Mouse (Mus musculus): ENCODE data around the gene Coq8b. TPM values are rescaled to one million over a fixed set of nuclear protein-coding genes. Genes with fewer than 3 reads are reported as not detected.

Gene Coq8b
- polyA plus RNA-seq, 1 experiment from 2014 or later = 19.8 TPM

- Histone ChIP-seq H3K9me3 (ENCODE audit: control insufficient read depth, low read length) (no peaks in the 10 kb centered on the region), H3K4me1 (ENCODE audit: control insufficient read depth, insufficient read depth, low read length) (peaks cover 18% of the 10 kb centered on the region), H3K27me3 (ENCODE audit: control insufficient read depth, insufficient read depth, low read length) (no peaks in the 10 kb centered on the region), H3K27ac (replicated peaks; ENCODE audit: low read depth, low read length) (no peak overlapping the region), H3K36me3 (ENCODE audit: control insufficient read depth, insufficient read depth, low read length) (peaks cover 21% of the 10 kb centered on the region), H3K9ac (replicated peaks; ENCODE audit: low read length) (no peak overlapping the region), H3K4me2 (ENCODE audit: low read length) (no peak overlapping the region), H3K4me3 (replicated peaks; ENCODE audit: low read depth, low read length) (no peak overlapping the region)
- no peak for ATAC-seq (ENCODE audit: low FRiP score, low TSS enrichment)
- WGBS = 95% methylated on average over 8 of the region's 8 CpGs
- no peak for DNase-seq
These were observed 35.2 kb upstream of the Coq8b start for GRCm38 (mm10) chr7:27197634-27198033.

- peaks cover 21% of the 10 kb centered on the region for H3K36me3 ChIP-seq (ENCODE audit: control insufficient read depth, insufficient read depth, low read length)
- no peak overlapping the region for H3K9ac ChIP-seq (replicated peaks; ENCODE audit: low read length)
- H3K9me3 ChIP-seq (ENCODE audit: control insufficient read depth, low read length) = no peaks in the 10 kb centered on the region
- no peak overlapping the region for H3K4me2 ChIP-seq (ENCODE audit: low read length)
- no peak overlapping the region for H3K27ac ChIP-seq (replicated peaks; ENCODE audit: low read depth, low read length)
- DNase-seq (no peak), ATAC-seq (ENCODE audit: low FRiP score, low TSS enrichment) (no peak)
- no peak overlapping the region for H3K4me3 ChIP-seq (replicated peaks; ENCODE audit: low read depth, low read length)
- H3K4me1 ChIP-seq (ENCODE audit: control insufficient read depth, insufficient read depth, low read length) = peaks cover 18% of the 10 kb centered on the region
- no peaks in the 10 kb centered on the region for H3K27me3 ChIP-seq (ENCODE audit: control insufficient read depth, insufficient read depth, low read length)
These were observed 34.5 kb upstream of the Coq8b start for GRCm38 (mm10) chr7:27198355-27198754.

- peaks cover 15% of the 10 kb centered on the region for H3K4me1 ChIP-seq (ENCODE audit: control insufficient read depth, insufficient read depth, low read length)
- H3K9me3 ChIP-seq (ENCODE audit: control insufficient read depth, low read length) = no peaks in the 10 kb centered on the region
- H3K9ac ChIP-seq (replicated peaks; ENCODE audit: low read length) = no peak overlapping the region
- no peak overlapping the region for H3K4me3 ChIP-seq (replicated peaks; ENCODE audit: low read depth, low read length)
- WGBS = 93% methylated on average over 8 of the region's 8 CpGs
- DNase-seq = no peak
- no peak for ATAC-seq (ENCODE audit: low FRiP score, low TSS enrichment)
- no peak overlapping the region for H3K27ac ChIP-seq (replicated peaks; ENCODE audit: low read depth, low read length)
- H3K27me3 ChIP-seq (ENCODE audit: control insufficient read depth, insufficient read depth, low read length) = no peaks in the 10 kb centered on the region
- no peak overlapping the region for H3K4me2 ChIP-seq (ENCODE audit: low read length)
- peaks cover 21% of the 10 kb centered on the region for H3K36me3 ChIP-seq (ENCODE audit: control insufficient read depth, insufficient read depth, low read length)
These were observed 34.0 kb upstream of the Coq8b start for GRCm38 (mm10) chr7:27198779-27199178.

- ATAC-seq (ENCODE audit: low FRiP score, low TSS enrichment) = no peak
- no peak overlapping the region for H3K27ac ChIP-seq (replicated peaks; ENCODE audit: low read depth, low read length)
- H3K4me2 ChIP-seq (ENCODE audit: low read length) = no peak overlapping the region
- H3K36me3 ChIP-seq (ENCODE audit: control insufficient read depth, insufficient read depth, low read length) = peaks cover 60% of the 10 kb centered on the region
- H3K9ac ChIP-seq (replicated peaks; ENCODE audit: low read length) = no peak overlapping the region
- no peaks in the 10 kb centered on the region for H3K27me3 ChIP-seq (ENCODE audit: control insufficient read depth, insufficient read depth, low read length)
- no peak for DNase-seq
- no peak overlapping the region for H3K4me3 ChIP-seq (replicated peaks; ENCODE audit: low read depth, low read length)
- no peaks in the 10 kb centered on the region for H3K9me3 ChIP-seq (ENCODE audit: control insufficient read depth, low read length)
- 96% methylated on average over 8 of the region's 8 CpGs for WGBS
- H3K4me1 ChIP-seq (ENCODE audit: control insufficient read depth, insufficient read depth, low read length) = no peaks in the 10 kb centered on the region
These were observed 28.9 kb upstream of the Coq8b start for GRCm38 (mm10) chr7:27203730-27204449.

GRCm38 (mm10) chr7:27212626-27213025 is 20.2 kb upstream of the Coq8b start:
- Histone ChIP-seq H3K27me3 (ENCODE audit: control insufficient read depth, insufficient read depth, low read length) (no peaks in the 10 kb centered on the region), H3K4me3 (replicated peaks; ENCODE audit: low read depth, low read length) (no peak overlapping the region), H3K4me2 (ENCODE audit: low read length) (no peak overlapping the region), H3K9me3 (ENCODE audit: control insufficient read depth, low read length) (no peaks in the 10 kb centered on the region), H3K9ac (replicated peaks; ENCODE audit: low read length) (no peak overlapping the region), H3K27ac (replicated peaks; ENCODE audit: low read depth, low read length) (no peak overlapping the region), H3K4me1 (ENCODE audit: control insufficient read depth, insufficient read depth, low read length) (no peaks in the 10 kb centered on the region), H3K36me3 (ENCODE audit: control insufficient read depth, insufficient read depth, low read length) (peaks cover 86% of the 10 kb centered on the region)
- no peak for ATAC-seq (ENCODE audit: low FRiP score, low TSS enrichment)
- 91% methylated on average over 2 of the region's 2 CpGs for WGBS
- no peak for DNase-seq

- H3K27ac ChIP-seq (replicated peaks; ENCODE audit: low read depth, low read length) = no peak overlapping the region
- H3K4me1 ChIP-seq (ENCODE audit: control insufficient read depth, insufficient read depth, low read length) = peaks cover 2% of the 10 kb centered on the region; the same call in 1 of the 2 replicates
- ATAC-seq (ENCODE audit: low FRiP score, low TSS enrichment) (no peak), DNase-seq (no peak)
- no peak overlapping the region for H3K9ac ChIP-seq (replicated peaks; ENCODE audit: low read length)
- peaks cover 48% of the 10 kb centered on the region for H3K36me3 ChIP-seq (ENCODE audit: control insufficient read depth, insufficient read depth, low read length)
- H3K4me3 ChIP-seq (replicated peaks; ENCODE audit: low read depth, low read length) = no peak overlapping the region
- H3K4me2 ChIP-seq (ENCODE audit: low read length) = no peak overlapping the region
- 89% methylated on average over 7 of the region's 7 CpGs for whole genome bisulfite sequencing
- no peaks in the 10 kb centered on the region for H3K27me3 ChIP-seq (ENCODE audit: control insufficient read depth, insufficient read depth, low read length)
- H3K9me3 ChIP-seq (ENCODE audit: control insufficient read depth, low read length) = no peaks in the 10 kb centered on the region
These were observed 14.2 kb upstream of the Coq8b start for GRCm38 (mm10) chr7:27218586-27218985.

- ATAC-seq (ENCODE audit: low FRiP score, low TSS enrichment) (no peak), DNase-seq (no peak)
- no peak overlapping the region for H3K27ac ChIP-seq (replicated peaks; ENCODE audit: low read depth, low read length)
- H3K4me3 ChIP-seq (replicated peaks; ENCODE audit: low read depth, low read length) = no peak overlapping the region
- peaks cover 16% of the 10 kb centered on the region for H3K4me1 ChIP-seq (ENCODE audit: control insufficient read depth, insufficient read depth, low read length)
- no peak overlapping the region for H3K9ac ChIP-seq (replicated peaks; ENCODE audit: low read length)
- 75% methylated on average over 11 of the region's 11 CpGs for WGBS
- H3K36me3 ChIP-seq (ENCODE audit: control insufficient read depth, insufficient read depth, low read length) = peaks cover 38% of the 10 kb centered on the region
- H3K27me3 ChIP-seq (ENCODE audit: control insufficient read depth, insufficient read depth, low read length) = no peaks in the 10 kb centered on the region
- no peak overlapping the region for H3K4me2 ChIP-seq (ENCODE audit: low read length)
- H3K9me3 ChIP-seq (ENCODE audit: control insufficient read depth, low read length) = no peaks in the 10 kb centered on the region
These were observed 12.9 kb upstream of the Coq8b start for GRCm38 (mm10) chr7:27219937-27220336.

- Histone ChIP-seq H3K9me3 (ENCODE audit: control insufficient read depth, low read length) (no peaks in the 10 kb centered on the region), H3K36me3 (ENCODE audit: control insufficient read depth, insufficient read depth, low read length) (peaks cover 26% of the 10 kb centered on the region), H3K4me3 (replicated peaks; ENCODE audit: low read depth, low read length) (no peak overlapping the region), H3K27me3 (ENCODE audit: control insufficient read depth, insufficient read depth, low read length) (no peaks in the 10 kb centered on the region), H3K27ac (replicated peaks; ENCODE audit: low read depth, low read length) (no peak overlapping the region), H3K4me1 (ENCODE audit: control insufficient read depth, insufficient read depth, low read length) (peaks cover 36% of the 10 kb centered on the region), H3K9ac (replicated peaks; ENCODE audit: low read length) (no peak overlapping the region), H3K4me2 (ENCODE audit: low read length) (no peak overlapping the region)
- WGBS = 83% methylated on average over 6 of the region's 6 CpGs
- ATAC-seq (ENCODE audit: low FRiP score, low TSS enrichment) = no peak
- DNase-seq = no peak
These were observed 10.9 kb upstream of the Coq8b start for GRCm38 (mm10) chr7:27221939-27222338.

- WGBS = 94% methylated on average over 1 of the region's 1 CpGs
- H3K27me3 ChIP-seq (ENCODE audit: control insufficient read depth, insufficient read depth, low read length) = no peaks in the 10 kb centered on the region
- DNase-seq (no peak), ATAC-seq (ENCODE audit: low FRiP score, low TSS enrichment) (no peak)
- no peaks in the 10 kb centered on the region for H3K9me3 ChIP-seq (ENCODE audit: control insufficient read depth, low read length)
- H3K4me1 ChIP-seq (ENCODE audit: control insufficient read depth, insufficient read depth, low read length) = peaks cover 42% of the 10 kb centered on the region
- H3K4me3 ChIP-seq (replicated peaks; ENCODE audit: low read depth, low read length) = no peak overlapping the region
- peaks cover 20% of the 10 kb centered on the region for H3K36me3 ChIP-seq (ENCODE audit: control insufficient read depth, insufficient read depth, low read length)
- H3K27ac ChIP-seq (replicated peaks; ENCODE audit: low read depth, low read length) = no peak overlapping the region
- no peak overlapping the region for H3K4me2 ChIP-seq (ENCODE audit: low read length)
- no peak overlapping the region for H3K9ac ChIP-seq (replicated peaks; ENCODE audit: low read length)
These were observed 10.3 kb upstream of the Coq8b start for GRCm38 (mm10) chr7:27222538-27222937.

All from midbrain, embryonic 14.5 days (tissue).